Mouse (Mus musculus): ENCODE measurements around the gene Anpep. TPM values are rescaled to one million over a fixed set of nuclear protein-coding genes. Genes with fewer than 3 reads are reported as not detected.

Anpep gene
- polyA plus RNA-seq, 1 experiment, result 5.6 TPM

- H3K27ac ChIP-seq (ENCODE audit: insufficient read depth, low read length), result no peak overlapping the region
- TF ChIP-seq POLR2A (IDR thresholded peaks at IDR 0.05; ENCODE audit: extremely low read depth, insufficient read depth, low read length) (no peak), CTCF (IDR thresholded peaks at IDR 0.05; ENCODE audit: extremely low read depth, insufficient read depth, low read length) (no peak)
- H3K4me1 ChIP-seq (ENCODE audit: control insufficient read depth, insufficient read depth, low read length), result peaks cover 1% of the 10 kb centered on the region
- H3K4me3 ChIP-seq (ENCODE audit: insufficient read depth, low read length), result no peak overlapping the region
Observed at GRCm38 (mm10) chr7:79890436-79891221, 29.8 kb upstream of the Anpep start.

- Histone ChIP-seq H3K4me3 (ENCODE audit: insufficient read depth, low read length) (no peak overlapping the region), H3K27ac (ENCODE audit: insufficient read depth, low read length) (no peak overlapping the region), H3K4me1 (ENCODE audit: control insufficient read depth, insufficient read depth, low read length) (peaks cover 1% of the 10 kb centered on the region)
- TF ChIP-seq POLR2A (IDR thresholded peaks at IDR 0.05; ENCODE audit: extremely low read depth, insufficient read depth, low read length) (no peak), CTCF (IDR thresholded peaks at IDR 0.05; ENCODE audit: extremely low read depth, insufficient read depth, low read length) (no peak)
Observed at GRCm38 (mm10) chr7:79888603-79889002, 27.7 kb upstream of the Anpep start.

GRCm38 (mm10) chr7:79883613-79884334 lies 22.9 kb upstream of the Anpep start:
- Histone ChIP-seq H3K4me1 (ENCODE audit: control insufficient read depth, insufficient read depth, low read length) (peaks cover 1% of the 10 kb centered on the region), H3K27ac (ENCODE audit: insufficient read depth, low read length) (no peak overlapping the region), H3K4me3 (ENCODE audit: insufficient read depth, low read length) (no peak overlapping the region)
- TF ChIP-seq POLR2A (IDR thresholded peaks at IDR 0.05; ENCODE audit: extremely low read depth, insufficient read depth, low read length), result no peak
- TF ChIP-seq CTCF (IDR thresholded peaks at IDR 0.05; ENCODE audit: extremely low read depth, insufficient read depth, low read length), result no peak

DNA sequence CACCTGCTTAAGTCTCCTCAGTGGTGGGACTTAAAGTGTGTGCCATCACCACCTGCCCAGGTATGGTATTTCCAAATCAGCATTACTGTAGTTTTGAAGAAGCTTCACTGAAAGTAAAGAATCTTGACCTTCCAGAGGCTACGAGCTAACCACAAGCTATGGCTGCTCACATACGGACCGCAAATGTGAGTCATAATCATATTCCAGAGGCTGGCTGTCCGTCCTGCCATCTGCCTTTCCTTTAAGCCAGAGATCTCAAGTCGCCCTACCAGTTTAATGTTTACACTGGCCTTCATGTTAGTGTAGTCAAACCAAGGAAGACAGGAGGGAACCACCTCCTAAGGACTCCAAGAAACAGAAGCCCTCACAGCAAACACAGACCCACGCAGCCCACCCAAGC lies 21.0 kb upstream of the Anpep start:
- Histone ChIP-seq H3K4me3 (ENCODE audit: insufficient read depth, low read length) (no peak overlapping the region), H3K4me1 (ENCODE audit: control insufficient read depth, insufficient read depth, low read length) (peaks cover 1% of the 10 kb centered on the region), H3K27ac (ENCODE audit: insufficient read depth, low read length) (no peak overlapping the region)
- TF ChIP-seq POLR2A (IDR thresholded peaks at IDR 0.05; ENCODE audit: extremely low read depth, insufficient read depth, low read length) (no peak), CTCF (IDR thresholded peaks at IDR 0.05; ENCODE audit: extremely low read depth, insufficient read depth, low read length) (no peak)

DNA sequence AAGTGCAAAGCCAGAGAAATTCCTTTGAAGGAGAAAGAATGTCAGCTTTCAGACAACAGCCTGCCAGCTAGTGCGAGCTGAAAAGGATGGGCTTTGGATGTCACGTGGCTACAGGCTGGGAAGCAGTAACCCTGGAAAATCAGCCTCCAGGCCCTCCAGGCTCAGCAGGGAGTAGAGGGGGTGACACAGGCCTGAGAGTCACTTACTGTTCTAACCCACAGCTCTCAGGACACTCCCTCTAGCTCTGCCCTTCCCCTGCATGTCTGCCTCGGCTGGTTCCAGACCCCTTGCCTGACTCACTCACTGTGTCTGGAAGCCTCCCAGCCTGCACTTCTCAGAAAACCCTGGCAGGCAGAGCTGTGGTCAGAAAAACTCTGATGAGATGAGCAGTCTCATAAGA lies 20.1 kb upstream of the Anpep start:
- H3K4me3 ChIP-seq (ENCODE audit: insufficient read depth, low read length), result no peak overlapping the region
- TF ChIP-seq CTCF (IDR thresholded peaks at IDR 0.05; ENCODE audit: extremely low read depth, insufficient read depth, low read length) (no peak), POLR2A (IDR thresholded peaks at IDR 0.05; ENCODE audit: extremely low read depth, insufficient read depth, low read length) (no peak)
- H3K4me1 ChIP-seq (ENCODE audit: control insufficient read depth, insufficient read depth, low read length), result no peaks in the 10 kb centered on the region
- no peak overlapping the region for H3K27ac ChIP-seq (ENCODE audit: insufficient read depth, low read length)

DNA sequence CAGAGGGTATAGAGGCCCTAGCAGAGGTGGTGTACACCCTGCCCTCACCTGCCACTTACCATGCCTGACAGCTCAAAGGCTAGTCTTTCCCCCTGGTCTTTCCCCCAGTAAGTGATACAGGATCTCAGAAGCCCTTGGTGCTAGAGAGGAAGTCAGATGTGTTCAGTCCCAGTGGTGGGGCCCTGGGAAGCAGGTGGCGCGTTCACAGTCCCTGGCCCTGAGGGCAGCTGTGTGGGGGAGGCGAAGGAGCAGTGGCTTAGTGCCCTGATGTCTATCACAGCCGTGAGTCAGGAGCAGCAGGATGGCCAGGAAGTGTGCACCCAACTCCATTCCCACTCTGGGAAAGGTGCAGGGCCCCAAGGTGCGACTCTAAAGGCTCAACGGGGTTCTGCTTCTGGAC lies 19.2 kb upstream of the Anpep start:
- Histone ChIP-seq H3K4me1 (ENCODE audit: control insufficient read depth, insufficient read depth, low read length) (no peaks in the 10 kb centered on the region), H3K27ac (ENCODE audit: insufficient read depth, low read length) (no peak overlapping the region), H3K4me3 (ENCODE audit: insufficient read depth, low read length) (no peak overlapping the region)
- TF ChIP-seq CTCF (IDR thresholded peaks at IDR 0.05; ENCODE audit: extremely low read depth, insufficient read depth, low read length) (no peak), POLR2A (IDR thresholded peaks at IDR 0.05; ENCODE audit: extremely low read depth, insufficient read depth, low read length) (no peak)

GRCm38 (mm10) chr7:79878455-79879025 lies 17.7 kb upstream of the Anpep start:
- Histone ChIP-seq H3K27ac (ENCODE audit: insufficient read depth, low read length) (no peak overlapping the region), H3K4me1 (ENCODE audit: control insufficient read depth, insufficient read depth, low read length) (no peaks in the 10 kb centered on the region), H3K4me3 (ENCODE audit: insufficient read depth, low read length) (no peak overlapping the region)
- TF ChIP-seq CTCF (IDR thresholded peaks at IDR 0.05; ENCODE audit: extremely low read depth, insufficient read depth, low read length), result no peak
- no peak for TF ChIP-seq POLR2A (IDR thresholded peaks at IDR 0.05; ENCODE audit: extremely low read depth, insufficient read depth, low read length)

DNA sequence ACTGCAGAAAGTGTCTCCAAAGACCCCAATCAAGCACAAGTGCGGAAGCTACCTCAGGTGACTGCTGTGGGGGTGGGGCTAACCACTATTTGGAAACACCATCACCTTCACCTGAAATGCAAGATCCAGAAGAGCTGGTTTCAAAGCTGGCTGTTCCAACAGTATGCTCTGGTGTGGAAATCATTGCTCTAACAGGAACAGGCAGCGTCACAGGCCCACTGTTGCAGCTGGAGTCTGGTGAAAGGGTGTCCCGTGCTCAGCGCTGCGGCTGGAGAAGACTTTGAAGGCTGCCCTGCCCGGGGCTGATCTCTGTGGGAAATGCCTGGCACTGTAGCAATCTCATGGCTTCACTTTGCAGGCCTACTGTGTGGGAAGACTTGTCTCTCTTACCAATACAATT lies 12.5 kb upstream of the Anpep start:
- no peak overlapping the region for H3K4me3 ChIP-seq (ENCODE audit: insufficient read depth, low read length)
- TF ChIP-seq POLR2A (IDR thresholded peaks at IDR 0.05; ENCODE audit: extremely low read depth, insufficient read depth, low read length) (no peak), CTCF (IDR thresholded peaks at IDR 0.05; ENCODE audit: extremely low read depth, insufficient read depth, low read length) (no peak)
- H3K4me1 ChIP-seq (ENCODE audit: control insufficient read depth, insufficient read depth, low read length), result no peaks in the 10 kb centered on the region
- H3K27ac ChIP-seq (ENCODE audit: insufficient read depth, low read length), result no peak overlapping the region

DNA sequence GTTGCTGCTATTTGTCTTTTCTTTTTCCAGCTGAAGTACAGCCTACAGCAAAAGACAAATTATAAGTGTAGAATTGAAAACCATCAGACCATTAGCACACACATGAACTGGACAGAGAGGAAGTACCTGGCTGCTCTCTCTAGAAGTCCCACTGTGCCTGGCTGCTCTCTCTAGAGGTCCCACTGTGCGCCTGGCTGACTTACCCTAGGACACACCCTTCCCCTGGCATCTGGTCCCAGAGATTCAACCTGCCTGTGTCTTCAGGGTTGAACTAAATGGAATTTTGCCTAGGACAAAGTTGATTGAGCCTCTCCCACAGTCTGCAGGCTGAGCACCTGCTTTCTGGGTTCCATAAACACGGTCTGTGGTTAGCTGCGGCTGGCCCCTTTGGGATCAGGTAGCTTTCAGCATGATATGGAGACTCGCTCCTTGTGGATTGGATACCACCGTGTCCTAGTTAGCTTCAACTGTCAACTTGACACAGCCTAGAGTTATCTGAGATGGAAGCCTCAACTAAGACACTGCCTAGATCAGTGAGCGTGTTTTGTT lies 11.0 kb upstream of the Anpep start:
- H3K4me3 ChIP-seq (ENCODE audit: insufficient read depth, low read length), result no peak overlapping the region
- TF ChIP-seq CTCF (IDR thresholded peaks at IDR 0.05; ENCODE audit: extremely low read depth, insufficient read depth, low read length) (no peak), POLR2A (IDR thresholded peaks at IDR 0.05; ENCODE audit: extremely low read depth, insufficient read depth, low read length) (no peak)

More for the DNA sequence above, 11.0 kb upstream of the Anpep start:
- no peak overlapping the region for H3K27ac ChIP-seq (ENCODE audit: insufficient read depth, low read length)
- no peaks in the 10 kb centered on the region for H3K4me1 ChIP-seq (ENCODE audit: control insufficient read depth, insufficient read depth, low read length)

Data from cortical plate, adult 2 months (tissue).